Mouse (Mus musculus) MEL (cell line): ENCODE data around the gene Olfr263. TPM values are rescaled to one million over a fixed set of nuclear protein-coding genes. Genes with fewer than 3 reads are reported as not detected.

Experiments
- DNase-seq: peaks from one replicate; pipeline ENCODE4 v3.0.0; 2011; ENCODE audit warnings: low read depth, low spot score
- H3K27ac ChIP-seq: 2 replicates; pipeline ENCODE4 v1.5.1; 2012; ENCODE audit warnings: low read depth, mild to moderate bottlenecking, control low read depth, low read length, moderate library complexity; ENCODE audit not compliant: control insufficient read depth
- H3K27me3 ChIP-seq, 2 experiments: fragments of 150-350 bp in 1 of 2; sonication (generic) in 1 of 2; 2 replicates each; pipeline ENCODE4 v1.6.1; 2012; ENCODE audit warnings: low read length in 2 of 2, mild to moderate bottlenecking in 2 of 2, improper control_type of control experiment in 1 of 2, moderate library complexity in 1 of 2; ENCODE audit not compliant: insufficient read depth in 2 of 2, control insufficient read depth in 1 of 2
- H3K36me3 ChIP-seq, 2 experiments: 2 replicates each; pipeline ENCODE4 v1.6.1; 2012 to 2014; ENCODE audit warnings: low read length in 2 of 2, improper control_type of control experiment in 1 of 2, inconsistent platforms in 1 of 2, mild to moderate bottlenecking in 1 of 2; ENCODE audit not compliant: insufficient read depth in 2 of 2, control insufficient read depth in 1 of 2
- H3K4me1 ChIP-seq, 2 experiments: fragments of 150-350 bp in 1 of 2; sonication (generic) in 1 of 2; 2 replicates each; pipeline ENCODE4 v1.6.1; 2012; ENCODE audit warnings: low read length in 2 of 2, improper control_type of control experiment in 1 of 2, mild to moderate bottlenecking in 1 of 2; ENCODE audit not compliant: insufficient read depth in 2 of 2, control insufficient read depth in 1 of 2
- H3K4me3 ChIP-seq, 2 experiments: fragments of 150-350 bp in 1 of 2; sonication (generic) in 1 of 2; 2 replicates each; pipeline ENCODE4 v1.5.1; 2012; ENCODE audit warnings: low read depth in 2 of 2, low read length in 2 of 2, mild to moderate bottlenecking in 2 of 2, moderate library complexity in 2 of 2, control low read depth in 1 of 2, improper control_type of control experiment in 1 of 2; ENCODE audit not compliant: control insufficient read depth in 1 of 2, insufficient read depth in 1 of 2
- H3K79me2 ChIP-seq: 2 replicates; pipeline ENCODE4 v1.6.1; 2012; ENCODE audit warnings: mild to moderate bottlenecking, low read length, moderate library complexity; ENCODE audit not compliant: control insufficient read depth, poor library complexity, insufficient read depth
- H3K9ac ChIP-seq: 2 replicates; pipeline ENCODE4 v1.6.1; 2012; ENCODE audit warnings: low read depth, mild to moderate bottlenecking, control low read depth, low read length, moderate library complexity; ENCODE audit not compliant: control insufficient read depth, poor library complexity, severe bottlenecking
- H3K9me3 ChIP-seq: fragments of 150-350 bp; sonication (generic); replicated peaks from 2 replicates; pipeline ENCODE4 v1.6.1; 2012; ENCODE audit warnings: mild to moderate bottlenecking, low read length, improper control_type of control experiment, moderate library complexity; ENCODE audit not compliant: insufficient read depth
- BHLHE40 ChIP-seq: IDR thresholded peaks from 2 replicates; pipeline ENCODE4 v1.6.1; 2012; ENCODE audit warnings: low read depth, mild to moderate bottlenecking, inconsistent platforms, low read length, improper control_type of control experiment, borderline replicate concordance
- CHD1 ChIP-seq: IDR thresholded peaks from 2 replicates; pipeline ENCODE4 v1.6.1; 2012; ENCODE audit warnings: low read depth, mild to moderate bottlenecking, inconsistent platforms, low read length, improper control_type of control experiment
- CHD2 ChIP-seq: IDR thresholded peaks from 2 replicates; pipeline ENCODE4 v1.6.1; 2011; ENCODE audit warnings: low read length, improper control_type of control experiment
- CTCF ChIP-seq, 3 experiments: IDR thresholded peaks in 2 of 3; conservative IDR thresholded peaks in 1 of 3; 2 replicates each; pipeline ENCODE4 v1.5.1; 2011 to 2012; ENCODE audit warnings: low read length in 3 of 3, low read depth in 2 of 3, mild to moderate bottlenecking in 2 of 3, improper control_type of control experiment in 1 of 3, inconsistent platforms in 1 of 3, mixed read lengths in 1 of 3, moderate library complexity in 1 of 3; ENCODE audit not compliant: control insufficient read depth in 1 of 3, insufficient read depth in 1 of 3, poor library complexity in 1 of 3, severe bottlenecking in 1 of 3
- E2F4 ChIP-seq: IDR thresholded peaks from 2 replicates; pipeline ENCODE4 v1.6.1; 2011; ENCODE audit warnings: low read depth, low read length, improper control_type of control experiment, borderline replicate concordance
- ELF1 ChIP-seq: IDR thresholded peaks from 2 replicates; pipeline ENCODE4 v1.6.1; 2014; ENCODE audit warnings: low read depth, mild to moderate bottlenecking, inconsistent platforms, low read length, improper control_type of control experiment, moderate library complexity
- EP300 ChIP-seq, 2 experiments: IDR thresholded peaks; 2 replicates each; pipeline ENCODE4 v1.6.1; 2011; ENCODE audit warnings: improper control_type of control experiment in 2 of 2, low read length in 2 of 2, low read depth in 1 of 2, mild to moderate bottlenecking in 1 of 2
- ETS1 ChIP-seq: IDR thresholded peaks from 2 replicates; pipeline ENCODE4 v1.6.1; 2012; ENCODE audit warnings: low read depth, mild to moderate bottlenecking, inconsistent platforms, low read length, improper control_type of control experiment, moderate library complexity
- GATA1 ChIP-seq: IDR thresholded peaks from 2 replicates; pipeline ENCODE4 v1.6.1; 2011; ENCODE audit warnings: low read depth, low read length, improper control_type of control experiment
- HCFC1 ChIP-seq: IDR thresholded peaks from 2 replicates; pipeline ENCODE4 v1.6.1; 2012; ENCODE audit warnings: low read depth, mild to moderate bottlenecking, inconsistent platforms, low read length, improper control_type of control experiment, moderate library complexity
- JUND ChIP-seq: IDR thresholded peaks from 2 replicates; pipeline ENCODE4 v1.6.1; 2011; ENCODE audit warnings: low read depth, mild to moderate bottlenecking, improper control_type of control experiment, low read length
- MAFK ChIP-seq: IDR thresholded peaks from 2 replicates; pipeline ENCODE4 v1.6.1; 2011; ENCODE audit warnings: low read depth, mild to moderate bottlenecking, low read length, improper control_type of control experiment, borderline replicate concordance
- MAZ ChIP-seq: IDR thresholded peaks from 2 replicates; pipeline ENCODE4 v1.6.1; 2012; ENCODE audit warnings: low read depth, mild to moderate bottlenecking, inconsistent platforms, low read length, improper control_type of control experiment
- MEF2A ChIP-seq: IDR thresholded peaks from 2 replicates; pipeline ENCODE4 v1.6.1; 2014; ENCODE audit warnings: low read depth, mild to moderate bottlenecking, inconsistent platforms, low read length, improper control_type of control experiment; ENCODE audit not compliant: poor library complexity, insufficient replicate concordance, severe bottlenecking; ENCODE audit errors: extremely low read depth
- MXI1 ChIP-seq: IDR thresholded peaks from 2 replicates; pipeline ENCODE4 v1.6.1; 2011; ENCODE audit warnings: mild to moderate bottlenecking, low read depth, low read length, improper control_type of control experiment
- MYC ChIP-seq: IDR thresholded peaks from 2 replicates; pipeline ENCODE4 v1.6.1; 2011; ENCODE audit warnings: low read depth, mild to moderate bottlenecking, low read length, improper control_type of control experiment, moderate library complexity
- NELFE ChIP-seq: IDR thresholded peaks from 2 replicates; pipeline ENCODE4 v1.6.1; 2011; ENCODE audit warnings: low read depth, low read length, improper control_type of control experiment
- POLR2A ChIP-seq, 2 experiments: IDR thresholded peaks; 2 replicates each; pipeline ENCODE4 v1.6.1; 2011 to 2012; ENCODE audit warnings: low read length in 2 of 2, mild to moderate bottlenecking in 2 of 2, control low read depth in 1 of 2, improper control_type of control experiment in 1 of 2, low read depth in 1 of 2, moderate library complexity in 1 of 2; ENCODE audit not compliant: control insufficient read depth in 1 of 2, insufficient read depth in 1 of 2, poor library complexity in 1 of 2
- POLR2AphosphoS2 ChIP-seq: IDR thresholded peaks from 2 replicates; pipeline ENCODE4 v1.6.1; 2011; ENCODE audit warnings: low read length, improper control_type of control experiment
- POLR2AphosphoS5 ChIP-seq: IDR thresholded peaks from 2 replicates; pipeline ENCODE4 v1.6.1; 2012; ENCODE audit warnings: low read depth, borderline replicate concordance, mild to moderate bottlenecking, inconsistent platforms, low read length, moderate library complexity, mixed read lengths
- RAD21 ChIP-seq: IDR thresholded peaks from 2 replicates; pipeline ENCODE4 v1.6.1; 2011; ENCODE audit warnings: mild to moderate bottlenecking, low read depth, low read length, improper control_type of control experiment
- RCOR1 ChIP-seq: IDR thresholded peaks from 2 replicates; pipeline ENCODE4 v1.6.1; 2012; ENCODE audit warnings: low read depth, mild to moderate bottlenecking, inconsistent platforms, low read length, improper control_type of control experiment
- SIN3A ChIP-seq: IDR thresholded peaks from 2 replicates; pipeline ENCODE4 v1.6.1; 2012; ENCODE audit warnings: low read length, improper control_type of control experiment, inconsistent platforms
- SMC3 ChIP-seq: IDR thresholded peaks from 2 replicates; pipeline ENCODE4 v1.6.1; 2011; ENCODE audit warnings: low read depth, low read length, improper control_type of control experiment
- USF1 ChIP-seq: IDR thresholded peaks from 2 replicates; pipeline ENCODE4 v1.6.1; 2014; ENCODE audit warnings: low read depth, mild to moderate bottlenecking, inconsistent platforms, low read length, improper control_type of control experiment, moderate library complexity
- USF2 ChIP-seq, 2 experiments: IDR thresholded peaks; 2 replicates each; pipeline ENCODE4 v1.6.1; 2011 to 2012; ENCODE audit warnings: improper control_type of control experiment in 2 of 2, low read length in 2 of 2, borderline replicate concordance in 1 of 2, inconsistent platforms in 1 of 2, low read depth in 1 of 2, mild to moderate bottlenecking in 1 of 2; ENCODE audit not compliant: insufficient read depth in 1 of 2
- ZC3H11A ChIP-seq: IDR thresholded peaks from 2 replicates; pipeline ENCODE4 v1.6.1; 2012; ENCODE audit warnings: low read depth, mild to moderate bottlenecking, inconsistent platforms, low read length, improper control_type of control experiment
- polyA plus RNA-seq, 2 experiments: library from polyadenylated mRNA; stranded (reverse) in 1 of 2; unstranded in 1 of 2; fragments of >175 nt in 1 of 2; fragments of >200 nt in 1 of 2; gene quantifications; 2 replicates each; pipeline versions ENCODE4 v1.2.1 to v1.2.4; 2012; ENCODE audit warnings: low replicate concordance in 2 of 2, low read depth in 1 of 2; ENCODE audit not compliant: insufficient read length in 2 of 2, insufficient read depth in 1 of 2, missing spikeins in 1 of 2
- total RNA-seq: library from RNA; depleted of rRNA; stranded (reverse); fragments of 300-350 nt; gene quantifications from 2 replicates; pipeline ENCODE4 v1.2.3, GENCODE M21; 2012

Olfr263 gene
- total and polyA plus RNA-seq, 3 experiments = not detected

- Histone ChIP-seq H3K9ac (no peak overlapping the region), H3K27ac (no peak overlapping the region), H3K27me3 (peaks cover 12 to 21% of the 10 kb centered on the region in 2 experiments), H3K36me3 (no peaks in the 10 kb centered on the region), H3K4me3 (no peak overlapping the region), H3K4me1 (no peaks in the 10 kb centered on the region), H3K9me3 (no peaks in the 10 kb centered on the region), H3K79me2 (no peaks in the 10 kb centered on the region)
- peak; percentile 58 for DNase-seq
- no peak for TF ChIP-seq ELF1
- no peak for TF ChIP-seq SIN3A
- TF ChIP-seq E2F4 = no peak
- TF ChIP-seq POLR2AphosphoS5 = no peak
- TF ChIP-seq CTCF (IDR thresholded peaks at IDR 0.05 in 2 of 3, conservative IDR thresholded peaks at IDR 0.05 in 1 of 3; ENCODE audit: control insufficient read depth in 1 of 3, insufficient read depth in 1 of 3, low read depth in 2 of 3, low read length in 3 of 3, poor library complexity in 1 of 3, severe bottlenecking in 1 of 3) = peak; percentile 51 to 66 (median 64)
- TF ChIP-seq RAD21 = peak; percentile 70
- no peak for TF ChIP-seq NELFE
- TF ChIP-seq USF2 (IDR thresholded peaks at IDR 0.05; ENCODE audit: borderline replicate concordance in 1 of 2, insufficient read depth in 1 of 2, low read depth in 1 of 2, low read length in 2 of 2) = no peak
- TF ChIP-seq GATA1 = no peak
- no peak for TF ChIP-seq EP300 (IDR thresholded peaks at IDR 0.05; ENCODE audit: low read depth in 1 of 2, low read length in 2 of 2)
- TF ChIP-seq BHLHE40 = no peak
- TF ChIP-seq POLR2AphosphoS2 = no peak
- TF ChIP-seq ETS1 = no peak
- no peak for TF ChIP-seq MAFK
- TF ChIP-seq HCFC1 = no peak
- TF ChIP-seq CHD2 = no peak
- TF ChIP-seq POLR2A (IDR thresholded peaks at IDR 0.05; ENCODE audit: control insufficient read depth in 1 of 2, insufficient read depth in 1 of 2, low read depth in 1 of 2, low read length in 2 of 2, poor library complexity in 1 of 2) = no peak
- no peak for TF ChIP-seq JUND
- TF ChIP-seq ZC3H11A = peak; percentile 47
- TF ChIP-seq USF1 = no peak
- no peak for TF ChIP-seq RCOR1
- no peak for TF ChIP-seq MXI1
- peak; percentile 53 for TF ChIP-seq SMC3
These were observed 13.0 kb downstream of the Olfr263 start for GRCm38 (mm10) chr13:21142421-21142820.

GRCm38 (mm10) chr13:21145767-21146166 is 16.3 kb downstream of the Olfr263 start, which contains the start of gene Olfr1368:
TSS of gene Olfr1368 (minus strand) at chr13:21145867.
- no peak within 1 kb of the TSS for H3K9ac ChIP-seq
- H3K27me3 ChIP-seq = peaks cover 18 to 23% of the 10 kb centered on the region in 2 experiments
- H3K4me1 ChIP-seq = no peaks in the 10 kb centered on the region
- H3K4me3 ChIP-seq = no peak within 1 kb of the TSS
- no peaks in the 10 kb centered on the region for H3K9me3 ChIP-seq
- no peaks in the 10 kb centered on the region for H3K36me3 ChIP-seq
- TF ChIP-seq SMC3 = no peak
- TF ChIP-seq MYC = no peak
- no peak for TF ChIP-seq MAZ
- no peak for TF ChIP-seq USF2 (IDR thresholded peaks at IDR 0.05; ENCODE audit: borderline replicate concordance in 1 of 2, insufficient read depth in 1 of 2, low read depth in 1 of 2, low read length in 2 of 2)
- no peak for TF ChIP-seq MXI1
- no peak for TF ChIP-seq MEF2A
- TF ChIP-seq CHD1 = no peak
- TF ChIP-seq POLR2AphosphoS5 = no peak
- no peaks in the 10 kb centered on the region for H3K79me2 ChIP-seq
- H3K27ac ChIP-seq = no peak within 1 kb of the TSS
- DNase-seq = no peak
